Mouse (Mus musculus): ENCODE results near the gene Hectd1.

Gene Hectd1

DNA sequence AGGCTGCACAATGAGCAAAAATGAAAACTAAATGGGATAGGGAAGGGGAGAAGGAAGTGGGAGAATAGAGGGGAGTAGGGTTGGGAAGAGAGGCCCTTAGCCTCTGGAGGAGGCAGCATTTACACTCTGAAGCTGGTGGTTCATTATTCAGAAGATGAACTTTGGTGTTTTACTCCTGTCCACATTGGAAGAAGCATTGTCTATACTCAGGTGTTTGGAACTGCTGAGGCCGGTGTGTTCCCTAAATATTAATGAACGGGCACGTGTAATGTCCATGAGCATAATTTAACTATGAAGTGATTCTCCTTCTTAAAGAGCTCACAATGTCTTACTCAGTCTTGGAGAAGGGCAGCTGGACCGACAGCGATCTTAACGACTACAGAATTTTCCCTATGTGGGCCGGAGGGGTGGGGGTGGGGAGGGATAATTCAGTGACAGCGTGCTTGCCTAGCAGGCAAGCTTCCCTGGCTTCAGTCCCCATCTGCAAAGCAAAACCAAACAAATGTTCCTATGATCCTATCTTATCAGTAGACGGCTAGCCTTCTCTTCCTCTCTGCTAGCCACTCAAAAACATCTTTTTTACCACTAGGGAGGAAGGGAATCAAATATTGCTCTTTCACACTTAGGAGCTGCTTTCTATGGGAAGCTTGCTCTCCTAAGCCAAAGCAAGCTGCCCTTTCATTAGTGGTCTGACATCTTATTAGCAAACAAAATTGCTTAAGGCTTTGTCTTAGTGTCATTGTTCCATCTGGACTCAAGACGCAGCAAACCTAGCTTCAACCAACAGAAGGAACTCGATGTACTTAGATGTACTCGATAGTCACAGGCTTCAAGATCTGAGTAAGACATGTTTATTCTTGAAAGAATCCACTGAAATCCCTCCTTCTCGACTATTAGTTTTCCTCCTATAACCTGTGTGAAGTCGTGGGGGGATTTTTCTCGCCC is 14.5 kb upstream of the Hectd1 start:
- no peak for DNase-seq (ENCODE audit: low read depth, low spot score)

DNA sequence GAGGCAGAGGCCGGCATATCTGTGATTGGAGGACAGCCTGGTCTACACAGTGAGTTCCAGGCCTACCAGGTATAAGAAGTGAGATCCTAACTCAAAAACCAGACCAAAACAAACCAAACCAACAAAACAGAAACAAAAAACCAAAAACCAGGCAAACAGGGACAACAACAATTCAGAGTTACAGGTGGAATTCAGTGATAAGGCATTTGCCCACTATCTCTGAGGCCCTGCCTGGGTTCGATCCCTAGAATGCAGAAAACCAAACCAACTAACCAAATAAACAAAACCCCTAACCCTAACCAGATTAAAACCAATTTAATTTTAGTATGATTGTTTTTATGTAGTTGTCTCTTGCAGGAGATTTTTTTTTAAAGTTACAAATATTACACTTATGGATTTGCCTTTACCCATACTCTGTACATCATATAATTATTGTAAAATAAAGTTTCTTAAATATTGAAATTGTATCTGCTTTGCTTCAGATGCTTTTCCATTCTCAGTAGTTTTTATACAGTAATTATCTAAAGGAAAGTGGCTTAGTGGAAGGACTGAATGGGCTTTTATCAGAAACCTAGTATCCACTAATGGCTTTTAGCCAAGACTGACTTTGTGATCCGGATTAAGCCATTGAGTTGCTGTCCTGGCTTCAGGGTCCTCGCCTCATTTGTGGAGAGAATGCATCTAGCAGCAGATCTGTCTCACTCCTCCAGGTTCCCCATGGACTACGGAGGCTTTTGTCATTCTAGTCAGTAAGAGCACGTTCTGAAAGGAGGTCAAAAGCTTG is 12.9 kb upstream of the Hectd1 start:
- DNase-seq (ENCODE audit: low read depth, low spot score) = no peak

DNA sequence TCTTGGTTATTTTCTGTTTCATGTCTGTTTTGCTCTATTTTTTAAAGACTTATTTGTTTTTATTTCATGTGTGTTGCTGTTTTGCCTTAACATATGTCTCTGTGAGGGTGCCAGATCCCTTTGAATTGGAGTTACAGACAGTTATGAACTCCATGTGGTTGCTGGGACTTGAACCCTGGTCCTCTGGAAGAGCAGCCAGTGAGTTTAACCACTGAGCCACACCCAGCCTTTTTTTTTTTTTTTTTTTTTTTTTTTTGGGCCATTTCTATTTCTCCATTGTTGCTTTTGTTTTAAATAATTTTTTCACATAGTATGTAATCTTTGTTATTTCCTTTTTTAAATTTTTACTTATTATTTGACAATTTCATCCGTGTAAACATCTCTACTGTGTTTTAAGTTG is 10.5 kb upstream of the Hectd1 start:
- no peak for DNase-seq (ENCODE audit: low read depth, low spot score)

DNA sequence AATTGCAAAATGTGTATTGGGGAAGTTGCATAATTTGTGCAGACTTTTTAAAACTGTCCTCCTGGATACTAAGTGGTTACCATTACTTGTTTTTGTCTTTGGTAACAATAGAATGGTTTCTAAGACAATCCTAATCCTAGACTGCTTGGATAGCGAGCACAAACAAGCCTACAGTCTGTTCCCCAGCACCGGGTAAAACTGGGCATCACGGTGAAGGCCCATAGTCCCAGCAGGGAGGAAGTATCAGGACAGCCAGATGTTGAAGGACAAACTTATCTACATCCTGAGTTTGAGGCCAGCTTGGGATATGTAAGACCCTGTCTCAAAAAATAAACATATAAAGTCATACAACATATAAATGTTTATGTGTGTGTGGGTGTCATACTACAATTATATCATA is 5.9 kb upstream of the Hectd1 start:
- DNase-seq (ENCODE audit: low read depth, low spot score) = no peak

DNA sequence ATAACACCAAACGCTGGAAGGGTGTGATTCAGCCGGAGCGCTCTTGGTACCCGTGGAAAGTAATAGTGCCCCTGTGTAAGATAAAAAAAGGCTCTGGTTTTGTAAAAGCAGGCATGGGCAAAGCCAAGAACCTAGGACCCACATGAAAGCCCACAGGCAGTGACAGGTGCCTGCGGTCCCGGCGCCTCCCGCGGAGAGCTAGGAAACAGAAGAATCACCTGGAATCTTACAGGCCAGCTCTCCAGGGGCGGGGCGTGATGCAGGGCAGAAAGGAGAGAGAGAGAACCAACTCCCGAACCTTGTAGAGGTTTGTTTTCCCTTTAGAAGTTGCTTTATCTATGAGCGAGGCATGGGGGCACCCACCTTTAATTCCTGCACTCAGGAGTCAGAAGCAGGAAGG is 2.6 kb upstream of the Hectd1 start:
- no peak for DNase-seq (ENCODE audit: low read depth, low spot score)

DNA sequence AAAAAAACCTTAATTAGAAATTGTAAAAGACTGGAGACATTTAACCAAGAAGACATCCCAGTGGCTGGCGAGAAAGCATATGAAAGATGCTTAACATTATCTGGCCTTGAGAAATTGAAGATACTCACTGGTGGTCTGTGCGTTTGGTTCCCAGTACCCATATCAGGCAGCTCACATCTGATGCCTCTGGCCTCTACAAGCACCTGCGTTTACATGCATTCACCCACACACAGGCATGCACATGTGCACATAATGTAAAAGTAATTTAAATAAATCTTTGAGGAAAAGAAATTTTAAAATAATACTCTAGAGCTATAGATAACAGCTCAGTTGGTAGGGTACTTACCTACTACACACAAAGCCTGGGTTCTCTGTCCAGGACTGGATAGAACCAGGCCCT is 2.0 kb upstream of the Hectd1 start:
- no peak for DNase-seq (ENCODE audit: low read depth, low spot score)

DNA sequence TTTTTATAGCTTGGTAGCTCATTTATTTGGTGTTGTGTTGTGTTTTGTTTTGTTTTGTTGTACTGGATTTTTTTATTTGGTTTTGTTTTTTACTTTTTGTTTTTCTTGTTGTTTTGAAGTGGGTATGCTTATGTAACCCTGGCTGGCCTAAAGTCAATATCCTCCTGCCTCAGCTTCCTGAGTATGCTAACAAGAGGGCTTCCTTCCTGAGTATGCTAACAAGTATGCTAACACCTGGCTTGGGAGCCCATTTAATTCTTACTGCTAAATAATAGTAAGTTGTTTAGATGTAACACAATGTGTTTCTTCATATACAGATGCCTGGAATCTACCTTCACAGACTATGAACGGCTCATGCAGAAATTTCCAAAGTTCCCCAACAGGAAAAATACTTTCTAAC is 1.3 kb upstream of the Hectd1 start:
- no peak for DNase-seq (ENCODE audit: low read depth, low spot score)

DNA sequence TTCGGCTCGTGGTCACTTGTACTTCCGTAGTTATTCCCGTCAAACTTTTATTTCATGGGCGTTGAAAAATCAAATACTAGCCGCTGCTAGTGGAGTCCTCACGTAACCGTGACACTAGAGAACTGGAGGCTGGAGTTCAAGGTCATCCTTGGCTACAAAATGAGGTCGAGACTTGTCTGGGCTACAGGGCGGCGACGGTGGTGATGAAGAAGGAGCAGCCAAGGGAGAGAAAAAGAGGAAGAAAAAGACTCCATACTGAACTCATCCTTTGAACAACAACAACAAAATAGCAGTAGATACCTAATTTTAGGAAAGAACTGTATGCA is 704 bp upstream of the Hectd1 start:
- DNase-seq (ENCODE audit: low read depth, low spot score) = no peak

DNA sequence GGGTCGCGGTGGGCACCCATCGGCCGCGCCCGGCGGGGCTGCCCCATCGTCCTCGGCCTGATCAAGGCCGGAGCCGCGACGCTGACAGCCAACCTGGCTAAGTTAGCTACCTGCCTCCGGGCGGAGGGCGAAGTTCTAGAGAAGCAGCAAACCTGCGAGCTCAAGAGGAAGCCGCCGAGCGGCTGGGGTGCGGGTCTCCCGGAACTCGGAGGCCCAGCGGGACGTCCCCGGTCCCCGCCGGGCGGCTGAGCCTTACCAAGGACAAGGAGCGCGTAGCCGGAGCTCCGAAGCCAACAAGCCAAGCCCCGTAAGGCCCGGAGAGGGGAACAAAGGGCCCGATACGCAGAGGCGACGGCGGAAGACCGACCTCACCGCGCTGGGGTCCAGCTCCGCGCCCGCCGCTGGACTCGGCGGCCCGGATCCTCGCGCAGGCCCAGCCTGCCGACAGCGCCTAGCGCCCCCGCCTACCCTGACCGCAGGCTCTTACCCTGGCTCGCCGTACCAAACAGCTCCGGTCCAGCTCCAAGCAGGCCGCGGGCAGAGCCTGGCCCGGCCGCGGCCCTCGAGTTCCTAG is 533 bp downstream of the Hectd1 start:
- no peak for DNase-seq (ENCODE audit: low read depth, low spot score)

DNA sequence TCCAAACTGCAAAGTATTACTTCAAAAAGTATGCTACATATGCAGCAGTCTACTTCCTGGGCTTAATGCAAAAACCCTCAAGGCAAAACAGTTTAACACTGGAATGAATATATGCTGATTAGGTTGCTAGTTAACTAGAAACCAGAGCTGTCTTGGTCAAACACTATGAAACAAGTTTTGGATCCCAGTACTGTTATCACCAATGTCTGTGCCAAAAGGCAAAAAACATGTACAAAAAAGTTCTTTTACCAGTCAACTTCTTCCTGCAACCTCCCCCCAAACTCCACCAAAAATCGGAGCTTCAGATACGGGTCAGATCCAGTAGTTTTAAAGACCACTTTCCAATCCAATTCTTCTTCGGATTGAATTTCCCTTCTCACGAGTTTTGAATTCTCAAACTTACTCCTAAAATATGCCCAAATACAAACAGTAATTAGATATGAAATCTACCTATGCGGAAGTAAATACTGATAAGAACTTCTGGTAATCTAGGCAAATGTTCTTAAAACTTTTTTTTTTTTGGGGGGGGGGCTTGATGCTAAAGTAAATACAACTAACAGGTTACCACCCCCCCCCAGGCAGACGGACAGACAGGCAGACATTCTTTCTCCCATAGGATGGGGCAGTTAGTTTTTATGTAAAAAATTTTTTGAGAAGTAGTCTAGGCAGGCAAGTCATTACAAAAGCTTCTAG is 1.2 kb downstream of the Hectd1 start:
- no peak for DNase-seq (ENCODE audit: low read depth, low spot score)

DNA sequence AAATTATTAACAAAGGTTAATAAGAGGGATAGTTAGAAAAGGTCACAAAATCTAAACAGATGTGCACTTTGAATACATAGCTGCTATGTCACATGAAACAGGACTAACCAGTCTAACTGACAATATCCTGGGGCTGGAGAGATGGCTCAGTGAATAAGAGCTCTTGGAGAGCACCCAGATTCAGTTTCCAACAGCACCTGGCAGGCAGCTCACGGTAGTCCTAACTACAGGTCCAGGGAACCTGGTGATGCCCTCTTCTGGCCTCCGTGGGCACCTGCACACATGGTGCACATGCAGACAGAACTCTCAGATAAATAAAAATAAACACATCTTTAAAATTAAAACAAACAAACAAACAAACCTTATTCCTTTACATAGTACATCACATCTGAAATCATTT is 4.0 kb downstream of the Hectd1 start:
- no peak for DNase-seq (ENCODE audit: low read depth, low spot score)

DNA sequence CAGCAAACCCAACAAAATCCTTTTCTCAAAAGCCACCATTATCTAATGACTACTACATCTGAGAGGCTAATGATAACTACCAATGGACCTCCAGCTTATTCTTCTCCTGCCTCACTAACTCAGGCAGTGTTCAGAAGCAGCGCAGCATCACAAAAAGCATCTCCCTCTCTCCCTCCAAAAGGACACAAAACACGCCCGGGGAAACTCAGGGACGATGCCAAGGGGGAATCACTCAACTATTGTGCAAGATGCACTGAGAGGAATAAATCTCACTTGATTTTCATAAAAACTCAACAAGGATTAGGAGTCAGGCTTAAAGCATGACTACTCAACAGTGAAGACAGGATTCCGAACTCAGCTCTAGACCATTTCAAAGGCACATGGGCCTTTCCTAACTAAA is 6.0 kb downstream of the Hectd1 start:
- no peak for DNase-seq (ENCODE audit: low read depth, low spot score)

DNA sequence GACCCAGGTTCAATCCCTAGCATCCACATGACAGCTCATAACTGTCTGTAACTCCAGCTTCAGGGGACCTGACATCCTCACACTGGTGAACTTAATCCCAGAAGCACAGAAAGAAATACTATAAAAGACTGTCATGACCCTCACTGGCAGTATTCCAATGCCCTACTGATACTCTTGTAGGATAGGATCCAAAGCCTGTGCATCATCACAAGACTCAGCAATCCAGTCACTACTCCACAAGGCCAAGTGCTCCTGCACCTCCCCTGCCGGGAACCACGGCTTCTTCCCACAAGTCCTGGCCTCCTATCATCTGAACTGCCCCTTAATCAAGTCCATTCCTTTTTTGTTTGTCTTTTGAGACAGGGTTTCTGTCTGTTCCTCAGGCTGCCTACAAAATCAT is 6.5 kb downstream of the Hectd1 start:
- DNase-seq (ENCODE audit: low read depth, low spot score) = no peak

DNA sequence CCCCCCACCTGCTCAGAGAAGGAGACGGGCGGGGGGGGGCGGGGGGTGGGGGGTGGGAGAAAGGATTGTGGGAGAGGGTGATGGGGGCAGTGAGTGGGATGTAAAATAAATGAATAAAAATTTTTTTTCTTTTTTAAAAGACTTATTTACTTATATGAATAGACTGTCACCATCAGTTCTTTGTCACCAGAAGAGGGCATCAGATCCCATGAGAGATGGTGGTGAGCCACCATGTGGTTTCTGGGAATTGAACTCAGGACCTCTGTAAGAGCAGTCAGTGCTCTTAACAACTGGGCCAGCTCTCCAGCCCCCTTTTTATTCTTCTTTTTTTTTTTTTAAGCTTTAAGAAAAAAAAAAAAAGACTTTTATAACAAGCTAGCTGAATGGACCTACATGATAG is 7.1 kb downstream of the Hectd1 start:
- no peak for DNase-seq (ENCODE audit: low read depth, low spot score)

DNA sequence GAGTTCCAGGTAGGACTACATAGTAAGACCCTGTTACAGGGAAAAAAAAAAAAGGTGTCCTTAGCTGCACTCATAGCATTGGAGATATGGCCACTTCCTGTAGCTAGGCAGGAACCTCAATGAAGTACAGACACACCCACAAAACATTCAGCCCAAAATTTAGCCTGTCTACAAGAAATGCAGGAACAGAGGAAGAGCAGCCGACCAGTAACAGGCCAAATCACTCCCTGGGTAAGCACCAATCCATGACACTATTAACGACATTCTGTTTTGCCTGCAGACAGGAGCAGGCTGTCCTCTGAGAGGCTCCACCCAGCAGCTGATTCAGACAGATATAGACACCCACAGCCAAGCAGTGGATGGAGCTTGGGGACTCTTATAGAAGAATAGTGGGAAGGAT is 8.1 kb downstream of the Hectd1 start:
- no peak for DNase-seq (ENCODE audit: low read depth, low spot score)

DNA sequence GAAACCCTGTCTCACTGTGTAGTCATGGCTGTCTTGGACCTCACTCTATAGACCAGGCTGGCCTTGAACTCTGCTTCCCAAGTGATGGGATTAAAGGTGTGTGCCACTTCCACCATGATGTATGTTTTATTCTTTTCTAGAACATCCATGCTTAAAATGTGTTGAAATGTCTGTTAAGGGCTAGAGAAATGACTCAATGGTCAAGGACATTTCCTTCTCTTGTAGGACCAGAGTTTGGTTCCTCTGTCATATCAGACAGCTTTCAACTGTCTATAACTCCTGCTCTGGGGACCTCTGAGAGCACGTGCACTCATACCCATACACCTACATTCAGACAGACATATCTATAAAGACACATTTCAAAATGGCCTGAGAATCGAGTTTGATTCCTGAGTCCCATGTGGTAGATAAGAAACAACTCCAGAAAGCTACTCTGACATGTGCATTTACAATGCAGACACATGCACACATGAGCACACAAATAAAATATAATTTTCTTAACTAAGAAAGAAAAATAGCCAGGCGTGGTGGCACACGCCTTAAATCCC is 9.3 kb downstream of the Hectd1 start:
- no peak for DNase-seq (ENCODE audit: low read depth, low spot score)

DNA sequence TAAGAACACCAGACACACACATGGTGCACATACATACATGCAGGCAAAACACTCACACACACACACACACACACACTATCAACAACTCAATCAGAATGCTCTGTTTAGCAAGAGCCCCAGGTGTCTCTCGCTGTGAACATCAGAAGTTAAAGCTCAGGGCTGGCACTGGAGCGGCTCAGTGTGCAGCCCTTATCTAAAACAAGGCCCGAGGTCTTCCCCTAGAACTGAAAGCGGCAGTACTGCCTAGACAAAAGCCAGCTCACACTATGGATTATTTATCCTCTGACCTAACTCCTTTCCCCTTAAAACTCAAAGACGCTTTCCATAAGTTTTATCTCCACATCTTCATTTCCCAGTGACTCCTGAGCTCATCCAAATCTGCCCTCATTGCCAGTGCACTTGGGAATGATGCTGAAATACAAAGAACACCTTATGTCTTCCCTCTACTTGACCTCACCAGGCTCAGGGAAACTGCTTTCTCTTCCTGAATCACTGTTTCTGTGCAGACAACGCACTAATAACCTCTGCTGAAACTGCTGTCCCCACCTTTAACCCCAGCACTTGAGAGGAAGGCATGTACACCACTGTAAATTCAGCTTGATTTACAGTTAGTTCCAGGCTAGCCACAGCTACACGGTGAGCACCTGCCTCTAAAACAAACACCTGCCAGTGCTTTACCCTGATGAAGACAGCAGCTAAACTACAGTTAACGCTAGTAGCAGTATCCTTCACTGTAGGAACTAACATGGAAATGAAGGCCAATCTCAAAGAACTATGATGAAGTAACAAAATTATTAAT is 11.3 kb downstream of the Hectd1 start:
- DNase-seq (ENCODE audit: low read depth, low spot score) = no peak

DNA sequence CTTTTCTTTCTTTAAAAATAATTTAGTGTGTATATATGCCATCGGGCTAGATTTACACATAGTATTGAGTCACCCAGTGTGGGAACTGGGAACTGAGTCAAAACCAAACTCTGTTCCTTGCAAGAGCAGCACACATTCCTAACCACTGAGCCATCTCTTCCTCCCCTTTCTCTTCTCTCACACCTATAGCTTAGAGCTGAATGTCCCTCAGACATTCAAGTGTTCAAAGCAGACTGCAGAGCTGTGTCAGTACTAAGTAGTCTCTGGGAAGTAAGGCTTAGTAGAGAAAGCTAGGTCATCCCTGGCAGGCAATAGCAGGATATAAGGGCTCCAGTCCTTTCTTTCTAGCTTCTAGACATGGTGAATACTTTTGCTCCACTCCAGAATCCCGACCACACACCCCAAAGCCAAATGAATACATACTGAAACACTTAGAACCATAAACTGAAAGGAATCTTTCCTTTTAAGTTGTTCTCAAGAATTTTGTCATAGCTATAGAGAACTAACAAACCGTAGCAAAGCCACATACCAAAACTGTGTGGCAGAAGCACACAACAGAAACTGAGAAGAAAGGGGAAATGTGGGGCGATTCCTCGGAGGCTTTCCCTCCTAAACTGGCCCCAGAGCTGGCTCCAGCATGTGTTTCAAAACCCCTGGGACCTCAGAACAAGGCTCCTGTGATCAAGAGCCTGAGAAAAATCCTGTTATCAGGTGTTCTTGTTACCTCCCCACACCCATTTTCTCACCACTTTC is 17.8 kb downstream of the Hectd1 start:
- no peak for DNase-seq (ENCODE audit: low read depth, low spot score)

DNA sequence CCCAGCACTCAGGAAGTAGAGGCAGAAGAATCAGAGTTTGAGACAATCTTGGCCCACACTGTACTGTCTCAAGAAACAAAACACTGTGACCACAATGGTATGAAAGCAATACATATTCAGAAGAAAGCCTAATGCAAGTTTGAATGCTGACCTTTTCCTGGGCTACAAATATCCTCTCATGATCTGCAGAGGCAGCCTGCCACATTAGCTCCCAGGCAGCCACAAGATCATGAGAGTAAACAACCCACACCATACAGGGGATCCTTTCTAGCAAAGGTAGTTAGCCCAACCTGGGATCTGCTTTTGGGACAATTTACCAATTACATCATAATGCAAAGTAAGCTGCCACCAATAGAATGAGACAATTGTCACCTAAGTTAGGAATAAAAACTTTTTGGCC is 18.8 kb downstream of the Hectd1 start:
- DNase-seq (ENCODE audit: low read depth, low spot score) = no peak

DNA sequence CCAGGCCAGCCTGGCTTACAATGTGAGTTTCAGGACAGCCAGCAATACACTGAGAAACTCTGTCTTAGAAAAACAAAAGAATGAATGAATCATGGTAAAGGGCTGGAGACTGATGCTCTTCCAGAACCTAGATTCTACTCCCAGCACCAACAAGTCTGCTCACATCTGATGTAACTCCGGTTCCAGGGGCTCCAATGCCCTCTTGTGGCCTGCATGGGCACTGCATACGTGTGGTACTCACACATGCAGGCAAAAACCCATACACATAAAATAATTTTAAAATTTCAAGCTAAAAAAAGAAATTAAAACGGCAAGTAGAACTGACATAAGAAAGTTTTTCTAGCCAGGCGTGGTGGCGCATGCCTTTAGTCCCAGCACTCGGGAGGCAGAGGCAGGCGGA is 44.5 kb downstream of the Hectd1 start:
- no peak for DNase-seq (ENCODE audit: low read depth, low spot score)
